Mouse (Mus musculus) adrenal gland, postnatal 25 days (tissue): Measurements from ENCODE around the gene Lrrc7. TPM values are rescaled to one million over a fixed set of nuclear protein-coding genes. Genes with fewer than 3 reads are reported as not detected.
A peak's percentile ranks its signal among the peaks of the same experiment; 100 is the strongest.

Experiments
- DNase-seq: peaks from one replicate; pipeline ENCODE4 v3.0.0; 2021; ENCODE audit warnings: mixed read lengths
- total RNA-seq: library from RNA; stranded (reverse); gene quantifications from 2 replicates; pipeline ENCODE4 v1.2.3, GENCODE M21; 2021

Lrrc7 gene
- total RNA-seq, 1 experiment from 2014 or later = 0.09 TPM

GRCm38 (mm10) chr3:158362091-158362490, 199.9 kb downstream of the Lrrc7 start:
- no peak for DNase-seq

- DNase-seq = no peak
Measured at GRCm38 (mm10) chr3:158356706-158357105, 205.3 kb downstream of the Lrrc7 start.

GRCm38 (mm10) chr3:158356194-158356593, 205.8 kb downstream of the Lrrc7 start:
- DNase-seq = no peak

GRCm38 (mm10) chr3:158340808-158341207, 221.2 kb downstream of the Lrrc7 start:
- DNase-seq = no peak

GRCm38 (mm10) chr3:158330085-158330484, 231.9 kb downstream of the Lrrc7 start:
- DNase-seq = no peak

GRCm38 (mm10) chr3:158310391-158310790, 251.6 kb downstream of the Lrrc7 start:
- no peak for DNase-seq

- no peak for DNase-seq
Measured at GRCm38 (mm10) chr3:158307415-158307814, 254.6 kb downstream of the Lrrc7 start.

GRCm38 (mm10) chr3:158298732-158299131, 263.3 kb downstream of the Lrrc7 start:
- DNase-seq = no peak

GRCm38 (mm10) chr3:158295041-158295440, 267.0 kb downstream of the Lrrc7 start:
- DNase-seq = no peak

- no peak for DNase-seq
Measured at GRCm38 (mm10) chr3:158284431-158284830, 277.6 kb downstream of the Lrrc7 start.

GRCm38 (mm10) chr3:158278631-158279030, 283.4 kb downstream of the Lrrc7 start:
- no peak for DNase-seq

- no peak for DNase-seq
Measured at GRCm38 (mm10) chr3:158272700-158273099, 289.3 kb downstream of the Lrrc7 start.

- no peak for DNase-seq
Measured at GRCm38 (mm10) chr3:158270887-158271286, 291.1 kb downstream of the Lrrc7 start.

- no peak for DNase-seq
Measured at GRCm38 (mm10) chr3:158252576-158252975, 309.4 kb downstream of the Lrrc7 start.

GRCm38 (mm10) chr3:158247672-158248071, 314.3 kb downstream of the Lrrc7 start:
- no peak for DNase-seq

- DNase-seq = no peak
Measured at GRCm38 (mm10) chr3:158210657-158211056, 351.4 kb downstream of the Lrrc7 start.

GRCm38 (mm10) chr3:158210026-158210425, 352.0 kb downstream of the Lrrc7 start:
- peak; percentile 2 for DNase-seq

GRCm38 (mm10) chr3:158207840-158208239, 354.2 kb downstream of the Lrrc7 start:
- DNase-seq = no peak

- DNase-seq = no peak
Measured at GRCm38 (mm10) chr3:158202776-158203175, 359.2 kb downstream of the Lrrc7 start.

GRCm38 (mm10) chr3:158195426-158195825, 366.6 kb downstream of the Lrrc7 start:
- no peak for DNase-seq

- no peak for DNase-seq
Measured at GRCm38 (mm10) chr3:158193229-158193628, 368.8 kb downstream of the Lrrc7 start.

- no peak for DNase-seq
Measured at GRCm38 (mm10) chr3:158174880-158175735, 386.9 kb downstream of the Lrrc7 start.

GRCm38 (mm10) chr3:158169180-158169579, 392.8 kb downstream of the Lrrc7 start:
- DNase-seq = no peak

GRCm38 (mm10) chr3:158168454-158168853, 393.6 kb downstream of the Lrrc7 start:
- DNase-seq = no peak
